Mouse (Mus musculus) kidney, postnatal 36 days (tissue): ENCODE results near the gene Smdt1.
A peak's percentile ranks its signal among the peaks of the same experiment; 100 is the strongest.
"Not testable (repeated sequence)": the region's sequence is repeated elsewhere in the genome, so short reads cannot be mapped to it uniquely, and the experiment has no call there.

ENCODE experiments used
- DNase-seq, 2 experiments: peaks; one replicate each; pipeline ENCODE4 v3.0.0; 2021 to 2022; ENCODE audit warnings: mixed read lengths in 2 of 2

Smdt1 gene

GRCm38 (mm10) chr15:82372446-82372845 is 33.7 kb downstream of the Smdt1 start:
- no peak for DNase-seq

DNA sequence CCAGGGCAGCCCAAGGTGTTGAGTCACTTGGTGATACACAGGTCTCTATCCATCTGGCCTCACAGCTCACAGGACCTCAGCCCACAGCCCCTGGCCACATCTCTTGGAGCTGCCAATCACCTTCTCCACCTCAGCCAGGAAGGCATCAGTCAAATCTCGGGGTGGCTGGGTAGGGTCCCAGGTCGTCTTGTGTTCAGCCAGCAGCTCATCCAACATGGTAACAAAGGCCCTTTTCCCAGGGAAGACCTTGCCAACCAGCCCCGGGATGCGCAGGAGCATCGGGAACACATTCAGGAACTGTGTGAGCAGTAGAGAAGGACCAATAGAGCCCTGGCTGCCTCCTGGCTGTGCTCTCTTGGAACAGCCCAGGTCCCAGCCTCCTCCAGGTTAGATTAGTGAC is 34.2 kb downstream of the Smdt1 start:
- DNase-seq, result no peak

GRCm38 (mm10) chr15:82374437-82374836 is 35.7 kb downstream of the Smdt1 start:
- no peak for DNase-seq

DNA sequence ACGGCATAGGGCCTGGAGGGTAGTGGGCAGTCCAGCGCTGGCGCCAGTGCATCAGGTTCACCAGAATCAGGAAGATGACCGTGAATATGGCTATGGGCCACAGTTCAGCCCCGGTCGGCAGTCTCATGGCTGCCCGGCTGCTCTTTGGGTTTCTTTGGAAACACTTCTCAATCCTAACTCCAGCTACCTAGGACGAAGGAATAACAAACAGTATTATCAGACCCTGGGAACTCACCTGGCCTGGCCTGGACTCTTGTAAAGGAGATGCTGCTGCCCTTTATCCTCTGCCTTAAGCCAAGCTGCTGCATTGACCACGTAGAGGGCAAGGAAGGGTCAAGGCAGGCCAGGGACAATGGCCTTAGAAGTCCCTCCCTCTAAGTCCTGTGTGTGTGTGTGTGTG is 37.1 kb downstream of the Smdt1 start:
- DNase-seq, result no peak

GRCm38 (mm10) chr15:82376393-82377138 is 37.8 kb downstream of the Smdt1 start:
- peak; percentile 66 to 83 for DNase-seq

GRCm38 (mm10) chr15:82377701-82378100 is 38.9 kb downstream of the Smdt1 start:
- DNase-seq, result no peak

DNA sequence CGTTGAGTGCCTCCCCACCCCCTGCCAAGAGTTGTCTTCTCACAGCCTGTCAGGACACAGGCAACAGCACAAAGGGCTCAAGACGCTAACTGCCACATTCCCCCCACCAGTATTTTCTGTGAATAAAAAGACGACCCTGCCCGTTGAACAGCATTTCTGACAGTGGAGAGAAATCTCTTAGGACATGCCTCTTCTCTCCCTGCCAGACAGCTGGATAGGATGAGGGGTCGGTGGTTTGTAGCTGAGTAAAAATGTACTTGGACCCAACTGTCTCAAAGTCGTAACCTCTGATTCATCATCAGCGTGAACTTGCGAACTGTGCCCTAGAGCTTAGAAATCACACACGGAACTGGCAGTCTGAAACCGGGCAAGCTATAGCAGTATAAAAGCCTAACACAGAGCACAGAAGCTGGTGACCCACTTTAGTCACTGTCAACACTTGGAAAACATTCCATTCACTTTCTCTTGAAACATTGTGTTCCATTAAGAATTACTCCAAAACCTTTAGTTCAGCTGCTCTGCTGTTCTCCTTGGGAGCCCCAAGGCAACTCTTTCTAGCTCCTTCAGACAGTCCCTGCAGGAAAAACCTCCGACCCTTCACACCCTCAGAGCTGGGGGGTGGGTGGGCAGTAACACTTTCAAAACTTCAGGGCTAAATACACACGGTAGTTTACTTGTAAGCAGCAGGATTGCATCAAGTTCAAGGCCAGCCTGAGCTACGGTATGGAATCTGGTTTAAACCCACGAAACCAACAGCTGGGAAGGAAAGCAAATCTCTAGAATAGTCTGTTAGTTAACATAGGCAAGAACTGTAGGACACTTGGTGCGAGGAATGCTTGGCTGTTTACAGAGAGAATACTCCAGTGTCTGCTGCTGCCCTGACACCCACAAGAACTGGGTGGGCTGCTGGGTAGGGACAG is 39.8 kb downstream of the Smdt1 start:
- peak; percentile 37 to 67 for DNase-seq

DNA sequence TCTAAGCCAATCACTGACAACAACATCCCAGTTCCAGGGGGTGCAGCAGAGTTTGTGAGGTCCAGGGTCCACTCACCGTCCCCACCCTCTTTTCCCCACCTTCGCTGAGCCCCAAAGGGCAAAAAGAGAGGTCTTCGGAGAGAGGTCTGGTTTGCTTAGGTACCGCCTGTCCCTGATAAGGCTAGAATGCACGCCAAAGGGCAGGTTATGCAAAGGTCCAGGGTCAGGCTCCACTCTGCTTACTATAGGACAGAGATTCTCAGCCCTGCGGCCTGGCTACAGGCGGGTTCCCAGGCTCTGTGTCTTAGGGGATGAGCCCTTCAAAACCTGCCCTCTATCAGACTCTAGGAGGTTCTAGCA is 40.7 kb downstream of the Smdt1 start:
- DNase-seq, result peak in 1 of 2 experiments; percentile 60

GRCm38 (mm10) chr15:82379871-82380713 is 41.3 kb downstream of the Smdt1 start, which contains the start of gene Cyp2d22:
Gene Cyp2d22, minus strand, starts transcription at chr15:82380260.
- peak; percentile 82 to 83 for DNase-seq

- DNase-seq, result no peak
Measured at GRCm38 (mm10) chr15:82380714-82381062, 41.9 kb downstream of the Smdt1 start.

- no peak for DNase-seq
Measured at GRCm38 (mm10) chr15:82382441-82382840, 43.7 kb downstream of the Smdt1 start.

- DNase-seq, result no peak
Measured at GRCm38 (mm10) chr15:82385729-82386128, 47.0 kb downstream of the Smdt1 start.

GRCm38 (mm10) chr15:82389916-82390315 is 51.2 kb downstream of the Smdt1 start:
- not testable (repeated sequence) for DNase-seq

- DNase-seq, result not testable (repeated sequence)
Measured at GRCm38 (mm10) chr15:82393922-82394321, 55.2 kb downstream of the Smdt1 start, which contains the start of gene Cyp2d11. Gene Cyp2d11, minus strand, starts transcription at chr15:82394022.

- not testable (repeated sequence) for DNase-seq
Measured at GRCm38 (mm10) chr15:82395955-82396354, 57.2 kb downstream of the Smdt1 start.
